Mouse (Mus musculus): ENCODE results near the gene Igll1.

DNA sequence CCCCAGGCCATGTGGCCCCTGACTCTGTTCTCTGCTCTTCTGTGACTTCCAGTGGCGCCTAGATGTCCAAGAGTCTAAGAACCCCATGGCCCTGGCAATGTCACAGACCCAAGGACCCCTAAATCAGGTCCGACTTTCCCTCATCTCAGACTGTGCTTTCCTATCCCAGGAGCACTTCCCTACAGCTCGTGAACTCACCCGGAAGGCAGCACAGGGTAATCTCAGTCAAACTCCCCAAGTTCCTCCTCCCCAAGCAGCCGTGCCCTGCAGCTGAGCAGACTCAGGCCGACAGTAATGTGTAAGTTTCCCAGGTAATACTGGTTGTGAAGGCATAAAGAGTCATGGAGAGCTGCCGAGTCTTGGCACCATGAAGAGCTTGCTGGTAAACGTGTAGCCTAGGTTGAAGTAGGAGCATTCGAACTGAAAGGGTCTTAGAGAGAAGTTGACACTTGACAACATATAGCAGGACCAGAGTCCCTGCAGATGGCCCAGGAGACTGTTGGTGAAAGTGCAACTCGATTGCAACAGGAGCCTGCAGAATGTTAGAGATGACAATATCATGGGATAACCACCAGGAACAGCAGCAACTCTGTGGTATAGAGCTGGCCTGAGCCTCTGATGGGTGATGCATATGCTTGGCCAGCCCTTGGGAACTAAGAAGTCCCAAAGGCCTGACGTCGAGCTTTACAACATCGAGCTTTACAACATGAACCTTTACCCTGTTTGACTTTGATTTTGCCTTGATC lies 6.9 kb downstream of the Igll1 start:
- TF ChIP-seq GATA1 (IDR thresholded peaks at IDR 0.05; ENCODE audit: borderline replicate concordance, low read length) (no peak), FLI1 (IDR thresholded peaks at IDR 0.05; ENCODE audit: low read length) (no peak)
